Mouse (Mus musculus) myocyte (in vitro differentiated cells): ENCODE data around the gene Wrap73.

ENCODE experiments used
- CEBPB ChIP-seq: IDR thresholded peaks from 2 replicates; pipeline ENCODE4 v1.6.1; 2011; ENCODE audit warnings: mild to moderate bottlenecking, moderate library complexity; ENCODE audit not compliant: poor library complexity, insufficient read depth, severe bottlenecking
- E2F4 ChIP-seq: IDR thresholded peaks from one replicate; pipeline ENCODE4 v1.6.1; 2011; ENCODE audit warnings: mild to moderate bottlenecking, control low read depth, moderate library complexity; ENCODE audit not compliant: insufficient read depth
- POLR2A ChIP-seq: IDR thresholded peaks from one replicate; pipeline ENCODE4 v1.6.1; 2011; ENCODE audit warnings: low read depth, mild to moderate bottlenecking, control low read depth, moderate library complexity; ENCODE audit not compliant: insufficient read length
- POLR2AphosphoS2 ChIP-seq: IDR thresholded peaks from one replicate; pipeline ENCODE4 v1.6.1; 2011; ENCODE audit warnings: low read depth, control low read depth; ENCODE audit not compliant: insufficient read length
- REST ChIP-seq: IDR thresholded peaks from one replicate; pipeline ENCODE4 v1.6.1; 2011; ENCODE audit warnings: mild to moderate bottlenecking, control low read depth, moderate library complexity; ENCODE audit not compliant: insufficient read depth, insufficient read length
- SRF ChIP-seq: IDR thresholded peaks from one replicate; pipeline ENCODE4 v1.6.1; 2011; ENCODE audit warnings: low read depth; ENCODE audit not compliant: control insufficient read depth, insufficient read length
- TCF12 ChIP-seq: IDR thresholded peaks from one replicate; pipeline ENCODE4 v1.6.1; 2011; ENCODE audit warnings: mild to moderate bottlenecking, control low read depth; ENCODE audit not compliant: poor library complexity, insufficient read depth, severe bottlenecking
- TCF3 ChIP-seq: IDR thresholded peaks from one replicate; pipeline ENCODE4 v1.6.1; 2011; ENCODE audit warnings: low read depth, control low read depth; ENCODE audit not compliant: insufficient read length
- USF1 ChIP-seq: IDR thresholded peaks from one replicate; pipeline ENCODE4 v1.6.1; 2011; ENCODE audit warnings: low read depth, mild to moderate bottlenecking, control low read depth, moderate library complexity

- TF ChIP-seq POLR2A (no peak), TCF12 (no peak), POLR2AphosphoS2 (no peak), USF1 (no peak), TCF3 (no peak), CEBPB (no peak), REST (no peak), SRF (no peak), E2F4 (no peak)
Measured at GRCm38 (mm10) chr4:154211459-154211858, 69.3 kb downstream of the Wrap73 start.
